Mouse (Mus musculus): ENCODE results near the gene Fam229a. TPM values are rescaled to one million over a fixed set of nuclear protein-coding genes. Genes with fewer than 3 reads are reported as not detected.

Gene Fam229a
- total RNA-seq, 2 experiments from 2014 or later, result 0.87 TPM; not detected in 1

DNA sequence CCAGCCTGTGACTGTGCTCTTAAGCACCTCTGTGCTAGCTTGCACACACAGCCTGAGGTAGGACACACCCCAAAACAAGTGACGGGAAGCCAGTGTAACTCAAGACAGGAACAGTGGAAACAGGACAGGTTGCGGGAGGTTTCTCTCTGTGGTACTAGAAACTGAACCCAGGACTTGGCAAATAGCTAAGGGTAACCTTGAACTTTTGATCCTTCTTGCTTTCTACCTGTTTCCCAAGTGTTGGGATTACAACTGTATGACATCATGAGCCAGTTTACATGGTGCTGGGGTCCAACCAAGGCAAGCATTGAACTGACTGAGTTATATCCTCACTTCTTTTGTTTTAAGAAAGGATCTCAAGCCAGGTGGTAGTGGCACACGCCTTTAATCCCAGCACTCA is 11.1 kb upstream of the Fam229a start:
- DNase-seq (ENCODE audit: low spot score in 2 of 2), result no peak
- intact Hi-C loops (cut with DNase I), result no loop called here

DNA sequence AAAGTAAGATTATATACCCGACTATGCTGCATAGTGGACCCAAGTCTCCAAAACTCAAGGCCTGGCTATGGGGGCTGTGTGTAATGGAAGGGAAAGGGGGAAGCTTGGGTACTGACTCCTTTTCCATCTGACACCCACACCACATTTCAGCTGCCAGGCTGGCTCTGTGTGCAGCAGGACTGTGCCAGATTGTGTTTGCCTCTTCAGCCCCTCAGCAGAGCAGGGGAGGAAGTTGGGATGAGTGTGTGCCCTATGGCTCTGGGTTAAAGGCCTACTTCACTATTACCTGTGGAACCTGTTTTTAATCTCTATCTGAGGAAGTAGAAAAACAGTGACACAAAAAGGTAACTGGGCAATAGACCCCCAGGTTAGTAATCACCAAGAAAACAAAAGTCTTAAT is 9.9 kb upstream of the Fam229a start:
- DNase-seq (ENCODE audit: low spot score in 2 of 2), result no peak
- intact Hi-C loops (cut with DNase I), result no loop called here

DNA sequence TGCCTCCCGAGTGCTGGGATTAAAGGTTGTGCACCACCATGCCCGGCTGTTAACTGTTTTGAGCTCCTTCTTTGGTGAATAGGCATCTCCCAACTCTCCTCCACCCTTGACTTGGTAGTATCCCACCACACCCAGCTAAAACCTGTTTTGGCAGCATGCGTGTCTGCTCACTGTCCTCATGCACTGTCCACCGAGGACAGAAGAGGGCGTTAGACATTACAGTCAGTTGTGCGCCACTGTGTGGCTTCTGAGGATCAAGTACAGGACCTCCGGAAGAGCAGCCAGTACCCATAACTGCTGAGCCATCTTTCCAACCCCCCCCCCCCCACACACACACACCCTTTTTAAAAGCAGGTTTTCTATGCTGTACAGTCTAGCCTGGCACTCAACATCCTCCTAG is 3.7 kb downstream of the Fam229a start:
- intact Hi-C loops (cut with DNase I), result loop anchor here (1.0 to 5.0 kb wide), 2 partner anchors 20 to 113 kb away; no protein-coding TSS in a partner anchor
- no peak for DNase-seq (ENCODE audit: low spot score in 2 of 2)

DNA sequence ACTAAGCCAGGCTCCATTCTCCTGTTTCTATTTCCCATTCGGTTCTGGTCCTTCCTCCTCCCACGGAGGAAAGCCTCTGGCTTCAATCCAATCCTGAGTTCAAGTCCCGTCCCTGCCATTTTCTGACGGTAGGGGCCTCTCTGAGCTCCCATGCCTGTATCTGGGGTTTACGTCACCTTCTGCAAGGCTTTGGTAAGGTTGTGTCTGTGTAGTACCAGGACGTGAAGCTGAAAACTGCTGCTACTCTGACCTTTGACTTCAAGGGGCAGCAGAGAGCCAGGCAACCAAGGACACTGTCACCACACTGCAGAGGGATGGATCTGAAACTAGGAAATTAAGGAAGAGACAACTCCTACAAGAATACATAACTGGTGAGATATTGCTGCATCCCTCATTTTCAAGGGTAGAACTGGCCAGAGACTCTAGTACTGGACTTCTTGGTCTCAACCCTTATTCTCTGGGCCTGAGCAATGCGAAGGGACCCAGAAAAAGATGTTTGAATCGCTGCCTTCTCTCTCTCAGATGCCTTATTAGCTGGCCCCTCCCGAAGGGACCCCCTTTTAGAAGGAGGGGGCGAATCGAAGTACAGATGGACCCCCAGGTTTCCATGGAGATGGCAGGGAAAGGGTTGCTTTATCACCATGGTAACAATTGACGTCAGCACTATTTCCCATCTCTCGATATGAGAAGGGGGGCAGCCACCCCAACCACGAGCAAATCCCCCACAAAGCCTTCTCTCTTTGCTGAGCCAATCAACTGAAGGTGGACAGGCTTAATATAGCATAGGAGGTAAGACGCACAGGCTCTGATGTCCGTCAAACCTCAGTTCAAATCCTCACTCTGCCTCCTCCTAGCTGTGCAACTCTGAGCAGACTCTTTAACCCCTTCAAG is 4.9 kb downstream of the Fam229a start:
- DNase-seq (ENCODE audit: low spot score in 2 of 2), result peak; percentile 77 to 88
- intact Hi-C loops (cut with DNase I), result loop anchor here (1.0 kb wide), 1 partner anchor 18 kb away; no protein-coding TSS in a partner anchor

DNA sequence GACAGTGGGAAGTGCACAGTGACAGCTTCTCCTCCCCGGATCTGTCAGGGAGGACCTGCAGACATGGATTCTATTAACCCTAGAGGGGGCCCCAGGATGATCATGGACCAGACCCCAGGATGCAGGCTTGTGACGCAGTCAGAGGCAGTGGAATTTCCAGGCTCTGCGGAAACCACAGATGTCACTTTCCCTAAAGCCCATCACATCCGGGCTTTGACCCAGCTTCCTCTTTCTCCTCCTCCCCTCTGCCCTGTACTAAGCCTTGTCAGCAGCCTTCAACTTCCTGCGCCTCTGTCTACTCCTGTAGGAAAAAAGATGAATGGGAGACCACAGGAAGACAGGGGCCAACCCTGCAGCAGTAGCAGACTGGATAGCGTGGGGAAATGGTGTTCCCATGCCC is 5.6 kb downstream of the Fam229a start:
- intact Hi-C loops (cut with DNase I), result no loop called here
- peak in 1 of 2 experiments; percentile 37 for DNase-seq (ENCODE audit: low spot score in 2 of 2)

DNA sequence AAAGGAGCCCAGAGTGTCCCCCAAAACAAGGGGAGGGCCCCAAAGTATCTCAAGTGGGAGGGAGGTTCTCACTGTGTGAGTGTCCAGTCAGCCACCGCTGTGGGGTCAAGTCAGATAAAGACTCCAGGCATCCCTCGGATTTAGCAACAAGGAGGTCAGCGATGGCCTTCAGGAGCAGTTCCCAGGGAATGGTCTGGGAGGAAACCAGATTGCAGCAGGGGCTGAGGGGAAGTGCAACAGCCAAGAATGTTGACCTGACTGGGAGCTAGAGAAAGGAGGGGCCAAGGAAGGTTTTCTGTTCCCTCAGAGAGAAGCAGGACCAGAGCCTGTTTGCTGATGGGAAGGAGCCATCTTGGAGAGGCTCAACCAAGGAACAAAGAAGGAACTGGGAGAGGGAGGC is 8.0 kb downstream of the Fam229a start:
- DNase-seq (ENCODE audit: low spot score in 2 of 2), result no peak
- intact Hi-C loops (cut with DNase I), result no loop called here

DNA sequence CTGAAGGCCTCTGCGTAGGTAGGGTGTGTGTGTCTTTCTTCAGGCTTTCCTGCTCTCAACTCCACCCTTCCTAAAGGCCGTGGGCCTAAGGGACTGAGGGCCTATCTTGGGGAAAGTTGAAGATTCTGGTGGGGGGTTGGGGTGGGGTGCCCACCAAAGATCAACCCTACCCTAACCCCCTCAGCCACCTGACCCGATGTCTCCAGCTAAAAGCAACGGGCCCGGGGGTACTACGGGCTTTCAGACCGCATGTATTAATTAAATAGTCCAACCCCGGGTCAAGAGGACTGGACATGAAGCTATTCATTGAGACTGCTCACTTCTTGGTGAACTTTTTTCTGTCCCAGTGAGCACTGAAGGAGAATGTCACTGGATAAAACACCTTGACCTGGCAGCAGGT is 9.0 kb downstream of the Fam229a start:
- intact Hi-C loops (cut with DNase I), result no loop called here
- no peak for DNase-seq (ENCODE audit: low spot score in 2 of 2)

DNA sequence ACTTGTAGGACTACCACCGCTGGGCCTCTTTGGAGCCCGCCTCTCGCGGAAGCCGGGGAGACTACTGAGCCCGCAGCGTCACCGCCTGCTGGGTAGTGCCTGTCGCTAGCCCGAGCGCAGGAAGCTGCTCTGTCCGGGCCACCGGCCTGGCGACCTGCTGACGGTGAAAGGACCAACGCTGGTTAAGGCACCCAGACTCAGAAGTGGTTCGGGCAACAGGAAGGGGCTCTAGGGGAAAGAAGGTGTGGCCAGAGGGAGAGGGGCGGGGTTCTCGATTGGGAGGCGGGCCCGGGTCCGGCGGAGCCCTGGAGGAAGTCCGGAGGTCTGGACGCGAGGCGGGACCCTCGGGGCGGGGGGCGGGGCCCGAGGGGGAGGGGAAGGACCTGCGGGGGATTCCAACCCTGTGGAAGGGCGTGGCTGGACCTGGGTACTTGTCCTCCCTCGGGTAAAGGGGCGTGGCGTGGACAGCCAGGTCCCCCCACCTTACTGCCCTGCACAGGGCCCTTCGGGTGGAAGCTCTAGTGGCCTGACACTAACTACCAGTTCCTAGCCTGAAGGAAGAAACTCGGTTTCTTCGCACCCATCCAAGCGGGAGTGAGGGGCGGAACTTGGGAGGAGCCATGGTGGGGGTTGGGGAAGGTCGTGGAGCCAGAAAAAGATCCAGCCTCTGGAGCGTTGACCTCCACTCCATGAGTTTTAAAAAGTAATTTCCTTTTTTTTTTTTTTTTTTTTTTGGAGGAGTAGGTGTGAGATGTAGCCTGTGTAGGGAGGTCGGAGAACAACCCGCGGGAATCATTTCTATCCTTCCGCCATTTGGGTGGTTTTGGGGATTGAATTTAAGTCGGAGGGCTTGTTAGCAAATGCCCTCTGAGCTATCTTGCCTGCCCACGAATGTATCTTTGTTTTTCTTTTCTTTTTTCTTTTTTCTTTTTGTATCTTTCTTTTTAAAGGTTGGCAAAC is 9.9 kb downstream of the Fam229a start:
- intact Hi-C loops (cut with DNase I), result no loop called here
- peak; percentile 49 to 73 for DNase-seq (ENCODE audit: low spot score in 2 of 2)

DNA sequence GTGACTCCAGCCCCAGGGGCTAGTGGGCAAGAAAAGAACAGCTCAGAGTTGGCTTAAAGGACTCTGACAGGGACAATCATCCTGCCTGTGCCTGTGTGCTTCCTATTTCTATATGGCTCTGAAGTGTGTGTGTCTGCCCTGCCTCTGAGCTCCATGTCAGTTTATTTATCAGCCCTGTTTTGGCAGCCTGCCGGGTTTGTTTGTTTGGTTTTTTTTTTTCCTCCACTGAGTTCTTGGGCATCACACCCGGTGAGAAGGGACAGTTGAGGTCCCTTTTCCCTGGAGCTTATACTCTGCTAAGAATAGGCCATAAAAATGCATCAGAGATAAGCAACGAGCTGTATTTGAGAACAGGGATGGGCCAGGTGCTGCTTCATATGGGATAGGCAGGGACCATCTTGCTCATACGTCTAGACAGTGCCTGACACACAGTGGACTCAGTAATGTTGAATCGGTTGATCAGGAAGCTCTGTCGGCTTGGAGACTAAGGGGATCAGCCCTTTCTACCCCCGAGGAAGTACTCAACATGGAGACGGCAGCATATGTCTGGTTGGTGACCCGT is 11.4 kb downstream of the Fam229a start:
- no peak for DNase-seq (ENCODE audit: low spot score in 2 of 2)
- intact Hi-C loops (cut with DNase I), result no loop called here

DNA sequence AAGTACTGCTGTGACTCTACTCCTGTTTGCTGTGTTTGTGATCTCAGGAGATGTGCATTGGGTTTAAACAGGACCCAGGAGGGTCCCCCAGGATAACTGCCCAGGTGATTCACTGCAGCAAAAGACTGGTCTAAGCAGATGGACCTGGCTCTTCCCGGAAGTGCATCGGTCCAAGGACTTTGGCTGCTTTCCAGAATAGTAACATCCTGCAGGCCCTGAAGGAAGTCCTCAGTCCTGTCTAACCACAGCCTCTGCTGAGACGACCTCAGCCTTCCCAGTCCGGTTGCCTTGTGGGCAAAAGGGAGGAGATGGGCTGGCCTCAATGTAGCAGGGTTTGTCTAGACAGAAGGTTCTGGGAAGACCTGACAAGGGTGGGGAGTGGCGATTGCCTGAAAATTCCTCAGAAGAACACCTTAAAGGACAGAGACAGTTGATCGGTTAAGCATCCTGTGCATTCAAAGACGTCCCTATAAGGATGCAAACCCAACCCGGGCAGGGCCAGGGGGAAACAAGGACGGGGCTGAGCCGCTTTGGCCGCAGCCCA is 12.0 kb downstream of the Fam229a start:
- no peak for DNase-seq (ENCODE audit: low spot score in 2 of 2)
- intact Hi-C loops (cut with DNase I), result no loop called here

DNA sequence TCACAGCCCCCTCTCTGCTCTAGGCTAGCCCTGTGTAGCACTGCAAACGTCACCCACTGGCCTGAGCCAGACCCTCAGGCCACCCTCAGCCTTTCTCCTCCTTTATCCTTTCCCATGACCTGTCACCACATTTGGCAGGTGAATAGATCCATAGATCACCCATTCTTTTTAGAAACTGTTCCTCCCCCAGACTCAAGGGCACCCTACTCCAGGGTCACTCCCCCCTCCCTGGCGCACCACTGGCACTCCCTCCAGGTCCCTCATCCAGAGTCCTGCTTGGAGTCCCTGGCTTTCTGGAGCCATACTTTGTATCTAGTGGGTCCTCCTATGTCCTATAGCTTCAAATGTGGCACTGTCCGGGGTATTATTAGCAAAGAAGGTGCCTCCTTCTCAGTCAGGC is 14.5 kb downstream of the Fam229a start:
- intact Hi-C loops (cut with DNase I), result no loop called here
- DNase-seq (ENCODE audit: low spot score in 2 of 2), result no peak

DNA sequence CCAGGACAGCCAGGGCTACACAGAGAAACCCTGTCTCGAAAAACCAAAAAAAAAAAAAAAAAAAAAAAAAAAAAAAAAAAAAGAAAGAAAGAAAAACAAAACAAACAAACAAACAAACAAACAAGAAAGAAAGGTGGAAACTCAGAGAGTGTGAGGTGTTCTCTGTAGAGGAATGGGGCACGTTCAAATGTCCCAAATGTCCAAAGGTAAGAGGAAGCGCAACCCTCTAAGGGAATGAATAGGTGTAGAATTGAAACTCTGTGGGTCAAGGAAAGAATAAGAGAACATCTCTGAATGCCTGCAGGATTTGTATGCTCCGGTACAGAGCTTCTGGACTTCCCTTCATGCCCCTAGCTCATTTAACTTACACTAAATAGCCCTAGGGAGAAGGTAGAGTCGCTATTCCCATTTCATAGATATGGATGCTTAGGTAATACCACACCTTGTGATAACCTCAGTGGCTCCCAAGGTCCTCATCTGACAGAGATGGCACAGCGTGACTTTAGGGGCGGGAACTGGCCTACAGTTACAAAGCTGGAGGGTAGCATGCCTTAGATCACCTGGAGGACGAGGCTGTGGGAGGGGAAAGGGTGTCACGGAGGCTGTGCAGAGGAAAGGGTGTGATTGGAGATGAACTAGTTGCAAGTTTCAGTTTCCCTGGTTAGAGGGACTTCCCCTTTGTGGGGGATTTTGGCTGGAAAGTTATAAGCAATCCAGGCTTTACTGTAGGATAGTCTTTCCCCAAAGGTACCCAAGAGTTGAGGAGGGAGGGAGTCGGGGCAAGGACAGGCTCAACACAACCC is 16.6 kb downstream of the Fam229a start:
- intact Hi-C loops (cut with DNase I), result no loop called here
- DNase-seq (ENCODE audit: low spot score in 2 of 2), result no peak

DNA sequence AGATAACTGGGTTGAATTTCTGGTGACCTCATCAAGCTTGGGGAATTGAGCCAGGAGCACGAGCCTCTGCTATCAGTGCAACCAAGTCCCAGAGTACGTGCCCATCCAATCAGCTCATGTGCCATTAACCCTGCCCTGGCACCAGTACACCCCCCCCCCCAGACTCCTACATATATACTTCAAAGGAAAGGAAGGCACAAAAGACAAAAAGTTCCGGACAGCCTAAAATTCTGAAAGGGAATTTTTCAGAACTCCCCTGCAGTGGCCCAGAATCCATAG is 17.2 kb downstream of the Fam229a start:
- no peak for DNase-seq (ENCODE audit: low spot score in 2 of 2)
- intact Hi-C loops (cut with DNase I), result no loop called here

DNA sequence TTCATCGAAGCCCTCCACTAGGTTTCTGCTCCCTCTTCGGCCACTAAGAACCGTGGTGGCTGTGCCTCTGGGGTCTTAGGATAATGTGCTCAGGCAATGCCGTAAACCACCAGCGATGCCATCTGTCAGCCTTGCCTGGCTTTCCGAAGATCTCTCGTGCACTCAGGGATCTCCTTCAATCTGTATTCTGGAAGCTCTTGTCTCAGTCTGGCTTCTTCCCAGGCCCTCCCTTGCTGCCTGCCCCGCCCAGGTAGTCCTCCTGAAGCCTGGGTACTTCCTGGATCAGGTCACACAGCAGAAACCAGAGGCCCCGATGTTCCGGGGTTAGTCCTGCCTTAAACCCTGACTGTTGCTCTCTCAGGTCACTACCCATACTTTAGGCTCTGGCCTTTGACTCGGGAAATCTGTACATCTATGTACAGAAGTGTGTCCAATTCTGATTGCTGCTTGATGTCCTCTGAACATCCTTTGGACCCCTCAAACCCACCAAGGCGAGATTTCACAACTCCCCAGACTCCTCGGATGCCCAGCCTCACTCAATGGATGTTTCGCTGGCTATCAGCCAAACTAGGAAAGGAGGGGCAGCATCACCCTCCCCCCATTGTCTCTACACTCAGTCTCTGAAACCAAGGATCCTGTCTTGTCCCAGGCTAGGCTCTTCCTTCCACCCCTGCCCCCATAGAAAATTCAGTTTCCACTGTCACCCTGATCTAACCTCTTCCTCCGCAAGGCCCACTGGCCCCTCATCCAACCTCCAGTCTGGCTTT is 18.0 kb downstream of the Fam229a start:
- intact Hi-C loops (cut with DNase I), result no loop called here
- no peak for DNase-seq (ENCODE audit: low spot score in 2 of 2)

DNA sequence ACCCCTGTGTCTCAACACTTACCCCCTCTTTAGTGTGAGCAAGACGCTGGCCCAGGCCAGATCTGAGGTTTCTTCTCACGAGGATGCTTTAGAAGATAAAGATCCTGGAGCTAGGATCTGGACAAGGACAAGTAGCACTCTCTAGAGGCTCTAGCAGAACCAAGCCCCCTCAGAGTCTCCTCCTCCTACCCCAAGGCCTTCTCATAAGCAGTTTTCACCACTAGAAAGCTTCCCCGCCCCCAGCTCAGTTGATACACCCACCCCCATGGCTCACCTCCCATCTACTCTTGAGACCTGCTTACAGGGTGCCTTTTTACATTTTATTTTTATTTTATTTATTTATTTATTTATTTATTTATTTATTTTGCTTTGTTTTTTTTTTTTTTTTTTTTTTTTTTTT is 18.7 kb downstream of the Fam229a start:
- intact Hi-C loops (cut with DNase I), result no loop called here
- DNase-seq (ENCODE audit: low spot score in 2 of 2), result no peak

DNA sequence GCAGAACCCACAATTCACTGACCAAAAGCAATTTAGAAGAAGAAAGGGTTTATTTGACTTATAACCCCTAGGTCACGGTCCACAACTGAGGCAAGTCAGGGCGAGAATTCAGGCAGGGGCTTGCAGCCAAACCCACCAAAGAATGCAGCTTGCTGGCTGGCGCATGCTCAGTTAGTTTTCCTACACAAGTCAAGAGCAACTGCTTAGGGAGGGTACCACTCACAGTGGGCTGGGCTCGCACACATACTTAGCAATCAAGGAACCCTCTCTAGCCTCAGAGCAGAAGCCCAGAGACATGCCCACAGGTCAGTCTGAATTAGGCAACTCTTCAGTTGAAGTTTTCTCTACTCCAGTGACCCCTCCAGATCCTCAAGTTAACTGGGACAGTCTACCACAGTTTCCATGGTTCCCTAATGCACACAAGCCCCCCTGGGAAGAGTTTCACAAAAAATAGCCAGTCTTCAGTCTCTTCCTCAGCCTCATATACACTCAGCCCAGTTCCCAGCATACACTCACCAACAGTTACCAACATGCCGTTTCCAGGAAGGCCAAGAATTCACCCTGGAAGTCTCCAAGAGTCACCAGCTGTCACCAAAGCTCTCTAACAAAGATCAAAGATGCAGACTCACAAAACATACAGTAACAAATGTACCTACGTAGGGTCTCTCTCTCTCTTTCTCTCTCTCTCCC is 19.9 kb downstream of the Fam229a start:
- intact Hi-C loops (cut with DNase I), result no loop called here
- DNase-seq (ENCODE audit: low spot score in 2 of 2), result no peak

DNA sequence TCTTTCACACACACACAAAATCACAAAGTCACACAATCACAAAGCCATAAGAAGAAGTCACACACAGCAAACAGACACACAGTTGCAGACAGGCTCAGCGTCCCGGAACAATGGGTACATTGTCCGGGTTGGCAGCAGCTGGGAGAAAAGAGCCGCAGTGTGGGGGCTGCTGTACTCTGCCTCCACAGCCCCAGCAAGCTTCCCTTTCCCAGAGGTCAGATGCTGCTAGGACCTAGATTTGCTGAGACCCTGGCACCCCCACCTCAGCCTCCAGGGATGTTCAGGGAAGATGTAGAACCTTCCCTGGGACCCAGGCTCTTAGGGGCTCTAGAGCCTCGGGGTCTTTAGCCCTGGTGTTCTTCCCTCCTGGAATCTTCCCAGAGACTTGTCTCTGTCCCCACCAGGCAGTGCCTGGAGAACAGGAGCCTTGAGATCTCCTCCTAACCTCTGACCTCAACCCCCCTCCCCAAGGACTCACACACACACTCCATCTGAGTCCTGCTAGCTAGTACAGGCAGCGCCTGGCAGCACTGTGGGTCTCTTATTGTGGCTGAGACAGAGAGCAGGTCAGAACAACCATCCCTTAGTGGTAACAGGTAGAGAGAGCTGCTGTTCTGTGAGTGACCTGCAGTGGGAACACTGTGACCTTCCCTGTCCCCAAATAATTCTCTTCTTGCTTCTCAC is 20.6 kb downstream of the Fam229a start:
- DNase-seq (ENCODE audit: low spot score in 2 of 2), result no peak
- intact Hi-C loops (cut with DNase I), result no loop called here
